Mouse (Mus musculus) E14TG2a.4 (cell line): Measurements from ENCODE around the gene Tenm4.

Experiments used
- CTCF ChIP-seq: conservative IDR thresholded peaks from 2 replicates; pipeline ENCODE4 v1.5.1; 2014; ENCODE audit warnings: low read length
- POU5F1 ChIP-seq: IDR thresholded peaks from 2 replicates; pipeline ENCODE4 v1.6.1; 2014; ENCODE audit warnings: low read length, borderline replicate concordance

DNA sequence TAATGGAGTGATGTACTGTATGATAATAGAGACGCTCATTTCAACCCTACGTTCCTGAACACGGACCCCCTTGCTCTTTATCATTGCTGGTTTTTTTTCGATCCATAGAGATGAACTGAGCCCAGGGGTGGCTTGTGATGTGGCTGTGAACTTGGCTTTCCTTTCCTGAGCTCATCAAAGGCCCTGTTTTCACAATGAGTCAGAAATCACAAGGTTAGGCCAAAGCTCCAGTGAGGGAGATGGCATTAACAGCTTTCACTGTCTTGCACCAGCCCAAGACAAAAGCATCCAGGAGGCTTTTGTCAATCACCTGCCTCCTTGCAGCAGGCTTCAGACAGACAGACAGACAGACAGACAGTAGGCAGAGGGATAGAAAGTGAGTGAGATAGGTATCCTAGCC is 219.8 kb downstream of the Tenm4 start:
- TF ChIP-seq CTCF, result no peak
- no peak for TF ChIP-seq POU5F1
